Mouse (Mus musculus): ENCODE measurements at regions not wholly inside any gene's neighbourhood (a gene's known extent, or its start where the extent isn't known, plus 50 kb on each side); places are given as distances from the start of the nearest gene placed in this dataset.
A peak's percentile ranks its signal among the peaks of the same experiment; 100 is the strongest.

DNA sequence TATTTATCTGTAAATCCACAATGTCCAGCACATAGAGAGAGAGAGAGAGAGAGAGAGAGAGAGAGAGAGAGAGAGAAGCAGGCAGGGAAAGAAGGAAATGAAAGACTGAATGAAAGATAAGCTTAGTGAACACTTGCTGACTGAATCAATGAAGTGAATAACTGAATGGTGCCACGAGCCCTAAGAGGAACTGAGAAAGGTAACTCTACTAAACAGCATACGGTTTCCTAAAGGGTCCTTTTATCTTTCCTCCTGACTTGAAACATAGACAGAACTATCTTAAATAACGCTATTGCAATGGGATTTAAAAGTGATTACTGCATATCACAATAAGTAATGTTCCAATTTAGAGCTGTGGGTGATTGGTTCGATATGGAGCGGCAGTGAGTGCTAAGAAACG lies 121.0 kb downstream of the Rbm26 start:
- ATAC-seq (ENCODE audit: insufficient read depth) (no peak), DNase-seq (no peak)
- H3K4me2 ChIP-seq: no peak overlapping the region
- no peaks in the 10 kb centered on the region for H3K36me3 ChIP-seq (ENCODE audit: insufficient read depth)
- no peak for TF ChIP-seq CTCF (IDR thresholded peaks at IDR 0.05; ENCODE audit: low read depth)
- no peaks in the 10 kb centered on the region for H3K27me3 ChIP-seq (ENCODE audit: insufficient read depth, low read length)
- H3K27ac ChIP-seq (ENCODE audit: low read depth): no peak overlapping the region
- H3K4me3 ChIP-seq (ENCODE audit: low read depth, low read length): no peak overlapping the region
- no peak overlapping the region for H3K9ac ChIP-seq
- H3K4me1 ChIP-seq (ENCODE audit: insufficient read depth): no peaks in the 10 kb centered on the region
- 79% methylated on average over 6 of the region's 6 CpGs for WGBS
- no peaks in the 10 kb centered on the region for H3K9me3 ChIP-seq (ENCODE audit: low read depth, low read length)

GRCm38 (mm10) chr14:105038798-105039197 lies 138.3 kb downstream of the Rbm26 start:
- no peak overlapping the region for H3K4me2 ChIP-seq
- H3K9me3 ChIP-seq (ENCODE audit: low read depth, low read length): no peaks in the 10 kb centered on the region
- H3K27ac ChIP-seq (ENCODE audit: low read depth): no peak overlapping the region
- no peaks in the 10 kb centered on the region for H3K36me3 ChIP-seq (ENCODE audit: insufficient read depth)
- DNase-seq (no peak), ATAC-seq (ENCODE audit: insufficient read depth) (no peak)
- TF ChIP-seq CTCF (IDR thresholded peaks at IDR 0.05; ENCODE audit: low read depth): no peak
- H3K4me3 ChIP-seq (ENCODE audit: low read depth, low read length): no peak overlapping the region
- no peaks in the 10 kb centered on the region for H3K4me1 ChIP-seq (ENCODE audit: insufficient read depth)
- no peaks in the 10 kb centered on the region for H3K27me3 ChIP-seq (ENCODE audit: insufficient read depth, low read length)
- no peak overlapping the region for H3K9ac ChIP-seq

DNA sequence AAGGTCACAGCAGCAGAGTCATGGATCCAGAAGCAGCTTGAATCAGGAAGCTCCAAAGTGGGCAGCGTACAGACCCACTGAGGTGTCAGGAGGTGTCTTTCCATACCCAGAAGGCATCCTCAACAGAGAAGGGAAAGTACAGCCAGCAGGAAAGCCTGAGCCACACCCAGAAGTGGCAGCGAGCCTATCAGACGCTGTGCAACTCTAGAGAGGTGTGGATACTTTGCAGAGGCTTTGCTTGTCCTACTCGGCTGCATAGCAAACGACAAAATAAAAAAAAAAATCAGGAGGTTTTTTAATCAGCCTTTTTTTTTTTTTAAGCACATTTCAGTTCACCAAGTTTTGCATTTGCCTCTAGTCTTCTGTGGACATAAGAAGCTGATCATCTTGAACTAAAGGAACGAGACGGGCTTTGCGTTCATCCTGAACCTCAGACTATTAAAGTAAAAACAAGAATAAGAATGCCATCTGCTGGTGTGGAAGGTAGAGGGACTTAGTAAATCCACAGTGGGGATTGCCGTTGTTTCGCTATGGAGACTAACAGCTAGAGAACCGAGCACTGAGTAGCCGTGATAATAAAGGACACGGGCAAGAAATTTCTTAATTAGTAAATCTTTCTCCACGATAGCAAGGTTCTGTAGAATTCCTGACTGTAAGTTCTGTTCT lies 142.3 kb downstream of the Rbm26 start:
- Histone ChIP-seq H3K4me2 (peak overlapping the region; percentile 45), H3K4me1 (ENCODE audit: insufficient read depth) (no peaks in the 10 kb centered on the region), H3K9me3 (ENCODE audit: low read depth, low read length) (no peaks in the 10 kb centered on the region), H3K36me3 (ENCODE audit: insufficient read depth) (no peaks in the 10 kb centered on the region), H3K27ac (ENCODE audit: low read depth) (no peak overlapping the region), H3K4me3 (ENCODE audit: low read depth, low read length) (no peak overlapping the region; the same call in 1 of the 2 replicates), H3K9ac (no peak overlapping the region), H3K27me3 (ENCODE audit: insufficient read depth, low read length) (no peaks in the 10 kb centered on the region)
- peak; percentile 37 for TF ChIP-seq CTCF (IDR thresholded peaks at IDR 0.05; ENCODE audit: low read depth)
- ATAC-seq (ENCODE audit: insufficient read depth) (peak; percentile 73; the same call in 1 of the 2 replicates), DNase-seq (peak; percentile 61)
- WGBS: 25% methylated on average over 14 of the region's 14 CpGs

DNA sequence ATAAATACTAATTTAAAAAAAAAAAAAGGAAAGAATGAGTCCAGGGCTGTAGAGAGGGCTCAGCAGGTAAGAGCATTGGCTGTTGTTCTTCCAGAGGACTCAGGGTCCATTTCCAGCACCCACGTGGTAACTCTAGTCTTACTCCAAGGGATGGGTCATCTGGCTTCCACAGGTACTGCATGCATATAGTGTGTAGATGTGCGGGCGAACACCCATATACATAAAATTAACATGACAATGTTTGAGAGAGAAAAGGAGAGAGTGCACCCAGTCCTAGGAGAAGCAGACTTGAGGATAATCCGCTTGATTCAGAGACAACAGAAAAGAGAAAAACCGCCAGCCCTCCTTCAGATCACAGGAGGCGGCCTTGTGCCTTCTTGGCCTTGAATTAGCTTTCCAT lies 157.2 kb downstream of the Rbm26 start:
- no peak overlapping the region for H3K9ac ChIP-seq
- no peak for TF ChIP-seq CTCF (IDR thresholded peaks at IDR 0.05; ENCODE audit: low read depth)
- H3K4me1 ChIP-seq (ENCODE audit: insufficient read depth): no peaks in the 10 kb centered on the region
- H3K27me3 ChIP-seq (ENCODE audit: insufficient read depth, low read length): no peaks in the 10 kb centered on the region
- no peak overlapping the region for H3K4me3 ChIP-seq (ENCODE audit: low read depth, low read length)
- no peak overlapping the region for H3K4me2 ChIP-seq
- 75% methylated on average over 6 of the region's 6 CpGs for WGBS
- DNase-seq (no peak), ATAC-seq (ENCODE audit: insufficient read depth) (no peak)
- no peak overlapping the region for H3K27ac ChIP-seq (ENCODE audit: low read depth)
- H3K9me3 ChIP-seq (ENCODE audit: low read depth, low read length): no peaks in the 10 kb centered on the region
- no peaks in the 10 kb centered on the region for H3K36me3 ChIP-seq (ENCODE audit: insufficient read depth)

GRCm38 (mm10) chr14:105016089-105016846 lies 160.9 kb downstream of the Rbm26 start:
- no peak overlapping the region for H3K4me3 ChIP-seq (ENCODE audit: low read depth, low read length)
- DNase-seq (no peak), ATAC-seq (ENCODE audit: insufficient read depth) (no peak)
- TF ChIP-seq CTCF (IDR thresholded peaks at IDR 0.05; ENCODE audit: low read depth): no peak
- H3K36me3 ChIP-seq (ENCODE audit: insufficient read depth): no peaks in the 10 kb centered on the region
- no peaks in the 10 kb centered on the region for H3K9me3 ChIP-seq (ENCODE audit: low read depth, low read length)
- no peaks in the 10 kb centered on the region for H3K27me3 ChIP-seq (ENCODE audit: insufficient read depth, low read length)
- no peak overlapping the region for H3K27ac ChIP-seq (ENCODE audit: low read depth)
- no peak overlapping the region for H3K4me2 ChIP-seq
- H3K9ac ChIP-seq: no peak overlapping the region
- 47% methylated on average over 17 of the region's 17 CpGs for WGBS
- no peaks in the 10 kb centered on the region for H3K4me1 ChIP-seq (ENCODE audit: insufficient read depth)

- H3K27me3 ChIP-seq (ENCODE audit: insufficient read depth, low read length): no peaks in the 10 kb centered on the region
- no peaks in the 10 kb centered on the region for H3K36me3 ChIP-seq (ENCODE audit: insufficient read depth)
- no peak overlapping the region for H3K9ac ChIP-seq
- H3K4me2 ChIP-seq: no peak overlapping the region
- H3K9me3 ChIP-seq (ENCODE audit: low read depth, low read length): no peaks in the 10 kb centered on the region
- H3K4me1 ChIP-seq (ENCODE audit: insufficient read depth): no peaks in the 10 kb centered on the region
- H3K4me3 ChIP-seq (ENCODE audit: low read depth, low read length): no peak overlapping the region
- DNase-seq: no peak
- no peak for ATAC-seq (ENCODE audit: insufficient read depth)
- no peak overlapping the region for H3K27ac ChIP-seq (ENCODE audit: low read depth)
- peak; percentile 16; the same call in 1 of the 2 replicates for TF ChIP-seq CTCF (IDR thresholded peaks at IDR 0.05; ENCODE audit: low read depth)
- WGBS: 77% methylated on average over 2 of the region's 2 CpGs
Observed at GRCm38 (mm10) chr14:105015278-105015677, 161.8 kb downstream of the Rbm26 start.

DNA sequence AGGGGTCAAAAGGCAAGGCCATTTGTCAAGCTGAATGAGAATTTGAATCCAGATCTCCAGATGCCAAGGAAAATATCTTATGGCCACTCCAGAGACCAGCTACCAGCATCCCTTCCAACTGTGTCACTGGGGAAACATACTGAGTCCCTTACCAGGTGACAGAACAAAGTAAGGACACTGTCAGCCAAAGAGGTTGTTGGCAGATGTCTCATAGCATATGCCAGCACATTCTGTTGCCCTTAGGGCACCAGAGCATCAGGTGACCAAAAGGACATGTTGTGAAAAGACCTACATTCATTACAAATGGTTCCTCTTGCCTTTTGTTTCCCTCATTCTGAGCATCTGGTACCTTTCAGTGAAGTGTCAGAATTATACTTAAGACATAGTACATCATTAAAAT lies 166.4 kb downstream of the Rbm26 start:
- no peak for ATAC-seq (ENCODE audit: insufficient read depth)
- no peak for TF ChIP-seq CTCF (IDR thresholded peaks at IDR 0.05; ENCODE audit: low read depth)
- Histone ChIP-seq H3K4me3 (ENCODE audit: low read depth, low read length) (no peak overlapping the region), H3K9me3 (ENCODE audit: low read depth, low read length) (no peaks in the 10 kb centered on the region), H3K9ac (no peak overlapping the region), H3K27ac (ENCODE audit: low read depth) (no peak overlapping the region), H3K36me3 (ENCODE audit: insufficient read depth) (no peaks in the 10 kb centered on the region), H3K4me2 (no peak overlapping the region), H3K4me1 (ENCODE audit: insufficient read depth) (no peaks in the 10 kb centered on the region), H3K27me3 (ENCODE audit: insufficient read depth, low read length) (no peaks in the 10 kb centered on the region)
- no peak for DNase-seq
